Mouse (Mus musculus): ENCODE results near the gene Gm21969. TPM values are rescaled to one million over a fixed set of nuclear protein-coding genes. Genes with fewer than 3 reads are reported as not detected.

Gene Gm21969
- polyA plus RNA-seq, 1 experiment from 2014 or later, result not detected

DNA sequence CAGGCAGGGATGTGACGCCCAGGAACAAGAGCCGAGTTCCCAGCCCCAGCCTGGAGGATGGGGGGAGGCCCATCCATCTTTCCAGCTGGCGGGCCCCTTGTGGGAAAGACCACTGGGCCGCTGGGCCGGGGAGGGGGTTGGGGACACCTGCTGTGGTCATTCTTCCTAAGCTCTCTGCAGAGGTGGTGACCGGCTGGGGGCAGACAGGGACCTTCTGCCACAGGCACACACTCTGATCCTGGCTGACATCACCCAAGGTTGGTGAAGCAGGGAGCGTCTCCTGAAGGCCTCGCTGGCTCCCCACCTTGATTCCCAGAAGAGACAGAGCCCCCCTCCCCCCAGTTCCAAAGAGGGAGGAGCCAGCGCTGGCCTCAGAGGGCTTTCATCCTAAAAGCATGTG lies 94.8 kb downstream of the Gm21969 start:
- 4% methylated on average over 9 of the region's 9 CpGs for WGBS
- peaks cover 45% of the 10 kb centered on the region for H3K27me3 ChIP-seq (ENCODE audit: insufficient read depth, poor library complexity, severe bottlenecking)
- peak overlapping the region; percentile 59 for H3K27ac ChIP-seq
- peak; percentile 29 for DNase-seq (ENCODE audit: low spot score)
- H3K36me3 ChIP-seq, result no peaks in the 10 kb centered on the region
- H3K4me3 ChIP-seq, result no peak overlapping the region
- peaks cover 16% of the 10 kb centered on the region for H3K4me1 ChIP-seq (replicated peaks)
- no peaks in the 10 kb centered on the region for H3K9me3 ChIP-seq

GRCm38 (mm10) chr4:139698602-139699001 lies 95.6 kb downstream of the Gm21969 start:
- H3K4me3 ChIP-seq, result no peak overlapping the region
- H3K4me1 ChIP-seq (replicated peaks), result peaks cover 16% of the 10 kb centered on the region
- DNase-seq (ENCODE audit: low spot score), result no peak
- H3K9me3 ChIP-seq, result 0 out of 2 replicates have a peak, but pooled peaks cover 1% of the 10 kb centered on the region
- no peaks in the 10 kb centered on the region for H3K36me3 ChIP-seq
- H3K27me3 ChIP-seq (ENCODE audit: insufficient read depth, poor library complexity, severe bottlenecking), result peaks cover 37% of the 10 kb centered on the region
- WGBS, result 63% methylated on average over 8 of the region's 8 CpGs
- H3K27ac ChIP-seq, result peak overlapping the region; percentile 59; the same call in 1 of the 2 replicates

GRCm38 (mm10) chr4:139702914-139703313 lies 99.9 kb downstream of the Gm21969 start:
- Histone ChIP-seq H3K4me1 (replicated peaks) (peaks cover 9% of the 10 kb centered on the region), H3K27ac (no peak overlapping the region), H3K4me3 (no peak overlapping the region), H3K27me3 (ENCODE audit: insufficient read depth, poor library complexity, severe bottlenecking) (peaks cover 26% of the 10 kb centered on the region), H3K36me3 (no peaks in the 10 kb centered on the region), H3K9me3 (0 out of 2 replicates have a peak, but pooled peaks cover 2% of the 10 kb centered on the region)
- no peak for DNase-seq (ENCODE audit: low spot score)
- 67% methylated on average over 4 of the region's 4 CpGs for WGBS

DNA sequence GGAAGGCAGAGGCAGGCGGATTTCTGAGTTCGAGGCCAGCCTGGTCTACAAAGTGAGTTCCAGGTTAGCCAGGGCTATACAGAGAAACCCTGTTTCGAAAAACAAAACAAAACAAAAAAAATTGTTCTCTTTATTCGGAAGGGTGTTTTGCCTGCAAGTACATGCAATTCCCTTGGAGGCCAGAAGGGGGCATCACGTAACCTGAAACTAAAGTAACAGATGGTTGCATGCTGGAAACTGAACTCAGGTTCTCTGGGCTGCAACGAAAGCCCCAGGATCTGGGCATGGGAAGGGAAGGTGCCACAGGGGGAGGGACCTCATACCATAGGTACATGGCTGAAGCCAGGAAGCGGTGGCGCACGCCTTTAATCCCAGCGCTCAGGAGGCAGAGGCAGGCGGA lies 100.5 kb downstream of the Gm21969 start:
- Histone ChIP-seq H3K9me3 (0 out of 2 replicates have a peak, but pooled peaks cover 2% of the 10 kb centered on the region), H3K36me3 (no peaks in the 10 kb centered on the region), H3K4me3 (no peak overlapping the region), H3K27me3 (ENCODE audit: insufficient read depth, poor library complexity, severe bottlenecking) (peaks cover 24% of the 10 kb centered on the region), H3K27ac (no peak overlapping the region), H3K4me1 (replicated peaks) (peaks cover 3% of the 10 kb centered on the region)
- 84% methylated on average over 11 of the region's 11 CpGs for WGBS
- no peak for DNase-seq (ENCODE audit: low spot score)

DNA sequence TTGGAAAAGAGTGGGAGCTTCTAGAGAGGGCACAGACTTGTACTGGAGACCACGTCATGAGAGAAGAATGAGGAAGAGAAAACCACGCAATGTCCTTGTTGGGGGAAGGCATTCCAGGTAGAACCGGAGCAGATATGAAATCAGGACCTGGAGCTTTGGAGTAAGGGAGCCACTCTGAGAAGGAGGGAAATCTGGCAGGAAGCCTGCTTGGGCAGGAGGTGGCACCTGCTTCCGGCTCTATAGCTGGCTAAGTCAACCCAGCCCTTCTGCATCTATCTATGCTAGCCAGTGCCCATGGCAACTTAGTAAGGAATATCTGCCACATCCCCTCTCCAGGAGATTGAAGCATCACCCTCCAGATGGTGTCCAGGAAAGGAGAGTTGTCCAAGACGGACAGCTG lies 103.0 kb downstream of the Gm21969 start:
- DNase-seq (ENCODE audit: low spot score), result no peak
- peaks cover 8% of the 10 kb centered on the region for H3K4me1 ChIP-seq (replicated peaks)
- 88% methylated on average over 5 of the region's 5 CpGs for WGBS

GRCm38 (mm10) chr4:139710467-139711334 lies 107.7 kb downstream of the Gm21969 start:
- no peaks in the 10 kb centered on the region for H3K36me3 ChIP-seq
- no peaks in the 10 kb centered on the region for H3K9me3 ChIP-seq
- peaks cover 38% of the 10 kb centered on the region for H3K27me3 ChIP-seq (ENCODE audit: insufficient read depth, poor library complexity, severe bottlenecking)
- no peak overlapping the region for H3K4me3 ChIP-seq
- no peak for DNase-seq (ENCODE audit: low spot score)
- H3K27ac ChIP-seq, result peak overlapping the region; percentile 53
- peaks cover 23% of the 10 kb centered on the region for H3K4me1 ChIP-seq (replicated peaks)
- 36% methylated on average over 25 of the region's 25 CpGs for WGBS

More for the DNA sequence above, 103.0 kb downstream of the Gm21969 start:
- Histone ChIP-seq H3K9me3 (0 out of 2 replicates have a peak, but pooled peaks cover 2% of the 10 kb centered on the region), H3K4me3 (no peak overlapping the region), H3K27me3 (ENCODE audit: insufficient read depth, poor library complexity, severe bottlenecking) (peaks cover 28% of the 10 kb centered on the region), H3K36me3 (no peaks in the 10 kb centered on the region), H3K27ac (no peak overlapping the region)

Other genes with a start within 250 kb of the Gm21969 start
- 3.6 and 4.6 TPM in 2 replicates for gene Iffo2, start 72.6 kb upstream of the Gm21969 start, polyA plus RNA-seq (2016; fragmentation: Nextera tagmentation; extraction: Ambion mirVana)
- gene Aldh4a1, start 19.7 kb downstream of the Gm21969 start, polyA plus RNA-seq (2016; fragmentation: Nextera tagmentation; extraction: Ambion mirVana), result 22.5 and 26.3 TPM in 2 replicates
- gene Tas1r2, start 50.4 kb downstream of the Gm21969 start, polyA plus RNA-seq (2016; fragmentation: Nextera tagmentation; extraction: Ambion mirVana), result not detected in 2 replicates
- 2.3 and 2.6 TPM in 2 replicates for gene Pax7, start 230.3 kb downstream of the Gm21969 start, polyA plus RNA-seq (2016; fragmentation: Nextera tagmentation; extraction: Ambion mirVana)